Mouse (Mus musculus): ENCODE measurements at regions not wholly inside any gene's neighbourhood (a gene's known extent, or its start where the extent isn't known, plus 50 kb on each side); places are given as distances from the start of the nearest gene placed in this dataset.

DNA sequence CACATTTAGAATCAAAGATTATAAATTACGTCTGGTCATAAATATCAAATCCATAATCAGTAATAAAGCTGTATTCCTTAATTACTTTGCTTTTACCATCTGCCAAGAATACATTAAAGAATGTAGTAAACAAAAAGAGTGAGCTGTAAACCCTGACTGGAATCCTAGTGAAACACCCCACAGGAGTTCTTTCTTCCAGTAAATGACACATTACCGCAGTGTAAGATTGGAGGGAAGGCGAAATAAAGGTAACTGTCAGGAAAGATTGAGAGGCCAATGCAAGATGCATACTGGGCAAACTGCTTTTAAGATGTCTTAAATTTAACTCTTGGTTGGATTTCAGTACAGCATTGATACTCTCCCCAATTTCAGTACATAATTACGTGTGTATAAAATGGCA is 772.0 kb downstream of the Hace1 start:
- DNase-seq = no peak

DNA sequence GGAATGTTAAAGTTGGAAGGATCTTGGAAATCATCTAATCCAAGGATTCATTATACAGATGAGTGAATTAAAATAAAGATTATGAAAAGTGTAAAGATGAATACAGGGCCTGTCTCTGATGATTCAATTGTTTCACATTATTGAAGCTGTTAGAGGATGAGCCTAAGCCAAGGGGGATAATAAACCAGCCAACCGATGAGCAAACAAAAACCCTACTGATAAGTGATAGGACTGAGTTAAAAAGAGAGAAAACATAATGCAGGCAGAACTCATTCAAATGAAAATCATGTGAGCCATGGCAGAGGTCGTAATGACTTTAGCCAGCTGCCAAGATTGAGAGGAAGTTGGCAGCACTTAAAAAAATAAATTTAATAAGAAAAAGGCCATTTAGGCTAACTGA is 772.6 kb downstream of the Hace1 start:
- DNase-seq = no peak

DNA sequence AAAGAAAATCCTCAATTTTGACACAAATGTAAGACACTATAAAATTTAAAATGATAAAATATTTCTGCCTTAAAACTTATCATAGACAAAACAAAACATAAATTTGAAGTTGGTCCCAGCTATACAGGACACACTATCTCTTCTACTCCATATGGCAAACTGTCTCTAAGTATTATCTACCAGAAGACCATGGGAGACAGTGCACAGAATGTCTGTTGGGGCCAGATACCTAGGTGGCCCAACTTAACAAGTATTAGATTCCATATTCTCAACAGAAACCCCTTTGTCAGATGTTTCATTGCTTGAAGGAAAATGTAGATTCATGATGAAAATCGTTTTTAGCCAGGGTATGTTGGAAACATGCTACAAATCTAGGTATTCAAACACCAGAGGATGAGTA is 779.1 kb downstream of the Hace1 start:
- DNase-seq = no peak

DNA sequence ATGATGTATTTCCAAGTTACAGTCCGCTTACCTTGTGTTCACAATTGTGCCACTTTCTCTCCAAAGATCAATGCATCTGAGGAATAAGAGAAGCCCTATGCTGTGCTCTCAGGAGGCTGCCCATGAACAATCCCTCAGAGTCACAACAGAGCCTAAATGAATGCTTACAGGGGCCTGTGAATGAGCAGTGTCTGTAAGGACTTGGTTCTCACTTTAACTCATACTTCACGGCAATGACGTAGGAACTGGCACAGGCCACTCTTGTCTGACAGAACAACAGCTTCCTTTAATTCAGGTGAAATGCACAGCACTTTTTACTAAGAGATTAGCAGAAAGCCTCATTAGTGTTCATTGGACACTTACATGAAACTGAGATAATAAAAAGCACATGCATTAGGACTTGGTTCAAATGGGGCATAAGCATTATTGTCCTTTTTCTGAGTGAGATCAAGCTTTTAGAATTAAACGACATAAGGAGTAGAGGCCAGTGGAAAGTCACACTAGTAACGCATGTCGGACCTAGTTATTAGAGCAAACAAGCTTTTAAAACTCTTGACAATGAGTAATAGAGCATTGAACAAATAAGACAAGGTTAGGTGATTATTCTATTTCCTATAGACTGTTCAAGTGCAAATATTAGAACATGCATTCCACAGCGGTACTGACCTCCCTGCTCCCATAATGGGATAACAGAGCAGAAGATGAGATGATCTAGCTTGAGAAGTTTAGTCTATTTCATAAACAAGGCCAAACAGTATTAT is 796.3 kb downstream of the Hace1 start:
- DNase-seq = no peak

DNA sequence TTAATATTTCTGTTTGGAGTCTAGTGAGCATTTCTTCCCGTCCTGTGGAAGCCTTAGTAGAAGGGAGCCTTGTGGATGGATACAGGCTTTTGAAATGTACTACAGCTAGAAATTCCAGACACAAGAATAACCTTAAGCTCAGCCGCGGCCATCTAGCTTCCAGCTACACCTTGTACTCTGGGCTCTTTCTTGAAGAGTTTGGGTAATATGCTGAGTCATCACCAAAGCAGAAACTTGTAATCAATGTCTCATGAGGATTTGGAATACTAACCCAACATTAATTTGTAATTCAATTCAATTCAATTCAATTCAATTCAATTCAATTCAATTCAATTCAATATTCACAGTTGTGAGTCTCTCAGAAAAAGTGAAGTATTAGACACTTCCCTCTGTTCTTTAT is 797.0 kb downstream of the Hace1 start:
- no peak for DNase-seq

DNA sequence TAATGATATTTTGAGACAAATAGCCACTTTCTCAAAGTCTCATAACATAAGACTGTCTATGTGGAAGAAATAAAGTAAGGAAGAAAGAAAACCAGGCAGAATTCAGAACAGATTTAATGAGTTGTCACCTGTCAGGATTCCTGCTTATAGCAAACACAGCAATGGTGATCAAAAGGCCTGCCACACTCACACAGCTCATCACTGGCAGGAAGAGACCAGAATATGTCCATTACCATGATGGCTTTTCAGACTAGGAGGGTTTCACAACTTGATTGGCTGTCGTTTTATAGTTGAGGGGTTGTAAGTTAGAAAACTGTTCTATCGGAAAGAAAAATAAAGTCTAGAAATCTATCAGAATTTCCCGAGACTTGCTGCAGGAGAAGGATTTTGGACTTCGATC is 819.5 kb downstream of the Hace1 start:
- DNase-seq = no peak

DNA sequence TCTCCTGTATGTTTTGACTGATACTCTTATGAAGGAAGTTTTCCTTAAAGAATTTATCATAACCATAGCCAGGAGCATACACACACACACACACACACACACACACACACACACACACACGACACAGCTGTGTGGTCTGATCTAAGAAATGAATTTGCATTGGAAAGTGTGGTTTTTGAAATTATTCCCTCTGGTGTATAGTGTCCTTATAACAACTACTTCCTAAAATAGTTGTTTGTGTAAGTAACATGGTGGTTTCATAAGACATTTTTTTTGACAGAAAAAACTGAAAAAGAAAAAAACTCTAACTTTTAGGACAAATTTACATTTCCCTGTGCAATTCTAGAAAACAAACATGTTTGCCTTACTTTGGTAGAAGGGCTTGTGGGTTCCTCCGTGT is 826.3 kb downstream of the Hace1 start:
- DNase-seq = no peak
